Mouse (Mus musculus) embryo, embryonic 11 days (tissue): ENCODE measurements around the gene Ppp1r13l.

Experiments
- DNase-seq: peaks from one replicate; pipeline ENCODE4 v3.0.0-alpha.2; 2015

Gene Ppp1r13l

DNA sequence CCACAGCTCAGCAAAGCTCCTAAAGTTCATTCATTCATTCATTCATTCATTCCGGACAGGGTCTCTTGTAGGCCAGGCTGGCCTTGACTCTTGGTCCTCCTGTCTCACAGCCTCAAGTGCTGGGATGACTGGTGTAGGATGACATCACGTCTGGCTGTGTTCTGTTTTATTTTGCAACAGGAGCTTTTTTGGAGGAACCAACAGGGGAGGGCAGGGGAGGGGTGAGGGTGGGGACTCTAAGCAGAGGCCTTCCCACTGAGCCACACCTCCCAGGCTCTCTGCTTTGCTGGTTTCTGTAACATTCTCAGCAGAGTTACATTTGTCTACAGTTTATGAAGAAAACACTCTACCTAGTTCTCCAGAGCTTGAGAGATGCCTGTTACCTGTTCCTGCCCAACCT lies 21.5 kb upstream of the Ppp1r13l start:
- no peak for DNase-seq

DNA sequence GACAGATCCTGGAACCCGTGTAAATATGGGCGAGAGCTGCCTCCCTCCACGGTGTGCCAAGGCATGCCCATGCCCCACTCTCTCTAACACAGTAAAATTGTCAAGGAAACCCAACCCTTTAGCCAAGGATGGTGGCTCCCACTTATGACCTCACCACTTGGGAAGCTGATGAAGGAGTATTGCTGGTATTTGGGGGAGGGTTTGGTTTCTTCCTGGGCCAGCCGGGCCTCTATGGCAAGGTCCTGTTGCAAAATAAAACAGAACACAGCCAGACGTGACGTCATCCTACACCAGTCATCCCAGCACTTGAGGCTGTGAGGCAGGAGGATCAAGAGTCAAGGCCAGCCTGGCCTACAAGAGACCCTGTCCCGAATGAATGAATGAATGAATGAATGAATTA lies 21.0 kb upstream of the Ppp1r13l start:
- no peak for DNase-seq

DNA sequence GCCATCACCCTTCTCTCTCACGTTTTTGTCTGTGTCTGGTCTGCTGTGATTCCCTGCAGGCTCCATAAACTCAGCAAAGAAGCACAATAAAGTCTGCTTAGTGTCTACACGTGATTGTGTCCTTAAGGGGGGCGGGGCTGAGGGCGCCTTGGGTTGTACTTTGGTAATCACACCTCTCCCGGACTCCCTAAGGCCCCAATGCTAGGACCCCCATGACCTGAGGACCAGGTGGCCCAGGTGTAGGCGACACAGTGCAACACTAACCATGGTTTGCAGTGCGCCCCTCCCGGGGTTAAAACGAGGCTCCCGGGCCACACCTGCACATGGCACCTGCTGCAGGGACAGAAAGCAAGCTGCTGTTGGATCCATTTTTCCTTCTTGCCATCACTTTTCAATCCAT lies 18.3 kb upstream of the Ppp1r13l start:
- DNase-seq: no peak

DNA sequence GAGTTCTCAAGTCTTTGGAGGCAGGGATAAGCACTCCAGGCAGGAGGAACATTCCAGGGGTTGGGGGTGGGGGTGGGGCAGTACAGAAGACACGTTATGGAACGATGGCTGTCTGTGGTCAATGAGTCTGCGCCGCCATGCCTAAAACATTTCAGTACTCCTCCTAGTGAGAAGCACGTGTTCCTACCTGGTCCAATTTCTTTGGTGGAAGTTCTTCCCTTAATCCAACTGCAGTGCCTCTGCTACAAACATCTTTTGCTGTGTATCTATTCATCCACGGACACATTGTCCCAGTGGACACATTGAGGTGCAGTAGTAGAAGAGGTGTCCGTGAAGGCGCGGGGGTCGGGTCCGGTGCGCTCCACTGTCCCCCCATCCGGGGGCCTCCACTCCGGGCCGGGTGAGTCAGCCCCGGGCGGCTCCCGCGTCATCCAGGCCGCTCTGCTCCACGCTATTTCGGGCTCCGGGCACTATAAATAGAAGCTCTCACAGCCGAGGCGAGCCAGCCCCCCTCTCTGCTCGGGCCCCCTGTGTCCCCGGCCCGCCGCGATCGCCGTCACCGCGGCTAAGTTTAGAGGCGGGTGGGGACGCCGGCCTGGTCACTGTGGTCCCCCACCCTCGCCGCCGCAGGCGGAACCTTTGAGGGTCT lies 17.7 kb upstream of the Ppp1r13l start:
- peak; percentile 49 for DNase-seq

DNA sequence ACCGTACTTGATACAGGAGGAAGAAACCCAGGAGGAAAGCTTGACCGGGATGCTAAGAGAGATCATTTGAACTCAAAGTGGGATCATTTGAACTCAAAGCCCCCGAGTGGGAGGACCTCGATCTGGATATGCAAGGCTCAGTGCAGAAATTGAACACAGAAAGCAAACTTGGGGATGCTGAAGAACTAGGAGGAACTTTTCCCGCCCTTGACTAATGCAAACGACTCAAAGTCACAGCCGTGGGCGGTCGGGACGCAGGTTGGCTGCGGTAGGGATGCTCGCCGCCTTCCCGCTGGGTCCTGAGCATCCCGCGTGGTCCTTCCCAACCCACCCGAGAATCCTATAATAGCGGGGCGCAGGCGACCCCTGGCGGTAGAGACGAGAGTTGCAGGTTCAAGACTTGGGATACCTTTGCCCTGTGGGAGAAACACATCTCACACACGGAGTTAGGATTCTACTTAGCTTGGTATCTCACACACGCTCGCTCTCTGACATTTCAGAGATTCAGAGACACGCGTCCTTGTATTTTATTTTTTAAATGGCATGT lies 17.0 kb upstream of the Ppp1r13l start:
- DNase-seq: peak; percentile 89

DNA sequence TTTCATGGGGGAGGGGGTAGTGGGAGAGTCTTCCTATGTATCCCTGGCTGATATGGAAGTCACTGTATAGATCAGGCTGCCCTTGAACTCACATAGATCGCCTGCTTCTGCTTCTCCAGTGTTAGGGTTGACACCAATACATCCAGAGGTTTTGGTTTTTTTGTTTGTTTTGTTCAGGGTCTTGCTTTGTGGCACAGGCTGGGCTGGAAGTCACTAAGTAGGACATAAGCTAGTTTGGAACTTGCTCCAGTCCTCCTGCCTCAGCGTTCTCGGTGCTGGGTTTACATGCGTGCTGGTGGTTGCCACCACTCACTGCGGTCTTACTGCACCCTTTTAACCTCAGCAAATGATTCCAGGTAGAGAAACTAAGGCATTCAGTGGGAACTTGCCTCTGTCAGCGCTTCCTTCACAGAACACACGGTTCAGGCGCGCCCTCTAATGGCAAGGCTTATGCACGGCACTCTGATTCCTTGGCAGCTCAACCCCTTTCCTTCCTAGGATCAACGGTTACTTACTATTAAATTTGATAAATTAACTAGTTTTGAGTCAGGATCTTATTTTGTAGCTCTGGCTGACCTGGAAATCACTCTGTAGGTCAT lies 16.2 kb upstream of the Ppp1r13l start:
- DNase-seq: peak; percentile 88

DNA sequence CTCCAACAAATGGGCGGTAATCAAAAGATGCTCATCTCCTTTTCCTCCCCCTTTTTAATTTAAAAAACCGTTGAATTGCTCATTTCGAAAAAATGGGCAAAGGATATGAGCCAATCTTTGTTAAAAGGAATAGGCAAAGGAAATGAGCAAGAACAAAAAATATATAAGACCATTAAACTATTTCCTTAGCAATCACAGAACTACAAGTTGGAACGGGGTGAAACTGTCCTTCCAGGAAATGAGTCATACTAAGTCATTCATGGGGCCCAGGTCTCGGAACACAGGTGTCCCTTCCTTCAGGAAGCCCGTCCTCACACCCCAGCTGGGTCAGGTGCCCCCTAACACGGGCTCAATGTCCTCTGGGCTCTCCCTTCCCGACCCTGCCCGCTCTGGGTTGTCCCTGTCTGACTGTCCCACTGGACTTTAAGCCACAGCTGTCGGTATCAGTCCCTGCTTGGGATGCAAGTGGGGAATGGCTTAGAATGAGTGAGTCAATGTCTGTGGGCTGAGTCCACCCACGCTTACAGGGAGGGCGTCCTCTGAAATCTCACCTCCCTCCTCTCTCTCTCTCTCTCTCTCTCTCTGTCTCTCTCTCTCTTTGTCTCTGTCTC lies 15.2 kb upstream of the Ppp1r13l start, which contains the start of gene Ercc1:
Gene Ercc1 (plus strand): TSS at position 542 of the 611 bp plus-strand sequence.
- DNase-seq: no peak

DNA sequence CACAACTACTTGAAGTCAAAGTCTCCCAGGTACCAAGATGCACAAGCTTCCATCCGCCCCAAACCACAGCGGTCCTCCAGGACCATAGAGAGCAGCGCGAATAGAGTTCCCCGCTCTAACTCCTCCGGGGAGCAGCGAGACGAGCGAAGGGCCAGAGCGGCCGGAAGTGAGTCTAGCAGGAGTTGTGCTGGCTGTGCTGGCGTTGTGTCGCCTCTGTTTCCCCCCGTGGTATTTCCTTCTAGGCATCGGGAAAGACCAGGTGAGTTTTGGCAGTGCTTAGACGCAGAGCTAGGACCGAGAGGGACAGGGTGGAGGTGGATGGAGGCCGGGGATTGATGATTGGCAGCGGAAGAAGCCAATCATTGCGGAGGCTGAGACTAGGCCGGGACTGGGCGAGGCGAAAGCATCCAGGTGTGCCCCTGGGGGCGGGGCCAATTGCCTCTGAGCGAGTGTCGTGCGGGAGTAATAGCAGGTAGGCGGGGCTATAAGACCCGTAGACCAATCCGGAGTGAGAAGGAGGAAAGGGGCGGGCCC lies 14.5 kb upstream of the Ppp1r13l start:
- DNase-seq: peak; percentile 99

DNA sequence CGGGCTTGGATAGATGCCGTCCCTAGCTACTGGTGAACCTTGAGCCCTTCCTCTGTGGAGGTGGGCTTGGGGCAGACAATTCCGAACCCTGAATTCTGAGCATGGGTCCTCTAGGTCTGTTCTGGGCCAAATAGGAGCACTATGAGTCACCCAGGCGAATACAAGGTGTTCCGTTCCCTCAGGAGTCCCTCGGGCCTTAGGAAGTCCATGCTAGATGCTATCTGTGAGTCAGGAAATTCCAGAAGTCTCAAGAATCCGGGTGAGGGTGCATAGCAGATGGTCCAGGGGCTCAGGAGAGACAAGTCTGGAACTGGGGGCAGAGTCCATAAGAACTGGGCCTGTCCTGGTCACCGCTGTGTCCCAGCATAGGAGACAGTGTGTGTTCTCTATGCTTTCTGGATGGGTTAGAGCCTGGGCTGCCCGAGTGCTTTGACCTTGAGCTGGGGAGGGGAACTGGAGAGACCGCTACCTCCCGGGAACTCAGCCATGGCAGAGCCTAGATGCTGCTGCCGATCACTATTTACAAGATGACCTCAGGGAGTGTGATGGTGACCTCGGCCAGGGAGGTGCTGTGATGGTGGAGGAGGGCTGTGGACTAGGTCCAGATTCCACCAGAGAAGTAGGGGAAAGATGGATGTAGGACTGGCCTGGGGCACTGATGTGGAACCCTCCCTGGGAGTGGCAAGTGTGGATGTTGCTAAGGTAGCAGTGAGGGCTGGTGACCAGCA lies 10.2 kb upstream of the Ppp1r13l start:
- DNase-seq: no peak

DNA sequence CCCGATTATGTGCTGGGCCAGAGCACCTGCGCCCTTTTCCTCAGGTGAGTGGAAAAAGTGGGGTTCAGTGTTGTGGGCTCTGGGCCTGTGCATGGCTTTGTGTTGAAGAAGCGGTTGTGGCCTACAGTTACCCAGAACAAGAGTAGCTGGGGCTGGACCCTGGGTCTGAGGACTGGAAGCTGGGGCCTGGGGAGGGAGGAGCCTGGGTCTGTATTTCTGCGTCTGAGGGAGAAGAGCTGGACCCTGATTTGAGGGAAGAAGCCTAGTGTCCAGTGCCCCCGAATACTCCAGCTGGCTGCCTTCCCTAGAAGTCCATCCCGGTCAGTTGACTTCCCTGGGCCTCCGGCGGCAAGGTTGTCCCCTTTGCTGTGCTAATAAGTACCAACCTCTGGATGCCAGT lies 9.3 kb upstream of the Ppp1r13l start:
- no peak for DNase-seq

DNA sequence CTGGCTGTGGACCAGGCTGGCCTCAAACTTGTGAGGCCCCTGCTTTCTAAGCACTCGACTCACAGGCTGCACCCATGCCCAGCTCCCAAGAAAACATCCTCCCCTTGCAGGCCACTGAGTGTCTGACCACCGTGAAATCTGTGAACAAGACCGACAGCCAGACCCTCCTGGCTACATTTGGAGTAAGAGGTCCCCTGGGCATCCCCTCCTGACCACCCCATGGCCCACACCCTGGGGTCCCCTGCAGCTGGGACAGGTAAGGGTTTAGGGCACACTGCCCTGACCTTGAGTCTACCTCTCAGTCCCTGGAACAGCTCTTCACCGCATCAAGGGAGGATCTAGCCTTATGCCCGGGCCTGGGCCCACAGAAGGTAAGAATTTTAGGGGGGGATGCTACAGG lies 4.6 kb upstream of the Ppp1r13l start:
- no peak for DNase-seq

DNA sequence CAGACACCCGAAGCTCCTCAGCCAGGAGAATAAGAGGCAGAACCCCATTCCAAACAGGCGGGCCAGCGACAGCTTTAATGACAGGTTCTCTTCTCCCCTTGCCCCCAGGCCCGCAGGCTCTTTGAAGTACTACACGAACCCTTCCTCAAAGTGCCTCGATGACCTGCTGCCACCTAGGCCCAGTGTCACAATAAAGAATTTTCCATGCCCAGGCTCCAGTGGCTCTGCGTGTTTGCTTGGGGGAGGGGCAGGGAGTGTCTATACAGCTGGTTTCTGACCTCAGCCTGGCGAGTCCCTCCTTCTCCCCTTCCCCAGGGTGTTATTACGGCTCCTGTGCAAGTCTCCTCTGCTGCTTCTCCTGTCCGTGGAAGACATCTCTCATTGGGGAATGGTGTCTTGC lies 3.2 kb upstream of the Ppp1r13l start:
- DNase-seq: no peak

DNA sequence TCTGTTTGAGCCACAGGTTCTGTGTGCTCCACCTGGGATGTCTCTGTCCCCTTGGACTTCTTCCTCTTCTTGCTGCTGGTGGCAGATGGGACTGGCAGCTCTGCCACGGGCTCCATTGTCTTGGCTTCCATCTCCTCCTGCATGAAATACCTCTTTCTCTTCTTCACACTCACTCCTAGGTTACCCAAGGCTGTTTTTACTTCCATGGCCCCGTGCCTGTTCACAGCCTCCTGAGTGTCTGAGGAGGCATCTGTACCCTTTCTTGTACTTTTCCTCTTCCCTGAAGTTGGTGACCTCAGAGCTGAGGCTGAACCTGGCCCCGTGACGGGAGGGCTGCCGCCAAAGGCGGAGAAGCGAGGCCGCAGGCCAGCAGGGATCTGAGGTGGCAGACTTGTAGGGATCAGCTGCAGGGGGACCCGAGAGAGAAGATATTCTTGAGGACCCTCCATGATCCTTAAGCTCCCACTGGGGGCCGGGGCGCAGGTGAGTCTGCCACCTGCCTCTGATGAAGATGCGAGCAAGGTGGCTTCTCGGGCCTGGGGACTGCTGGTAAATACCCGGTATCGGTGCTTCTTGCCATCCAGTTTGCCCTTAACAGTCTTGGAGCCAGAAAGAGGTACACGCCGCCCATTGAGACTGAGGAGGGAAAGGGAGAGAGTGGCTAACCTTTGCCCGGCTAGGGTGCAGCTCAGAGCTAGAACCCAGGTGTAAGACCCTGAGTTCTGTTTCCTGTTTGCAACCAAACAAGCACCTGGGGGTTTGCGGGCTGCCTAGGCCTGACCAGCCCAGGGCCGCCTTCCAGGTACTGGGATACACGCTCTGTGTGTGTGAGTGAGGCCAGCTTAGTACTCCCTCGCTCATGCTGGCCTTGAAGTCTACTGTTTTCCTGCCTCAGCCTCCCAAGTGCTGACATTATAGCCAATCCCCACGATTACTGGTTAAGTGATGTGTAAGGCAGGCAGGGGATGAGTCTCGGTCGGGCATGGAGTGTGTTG lies 1.9 kb upstream of the Ppp1r13l start:
- no peak for DNase-seq

DNA sequence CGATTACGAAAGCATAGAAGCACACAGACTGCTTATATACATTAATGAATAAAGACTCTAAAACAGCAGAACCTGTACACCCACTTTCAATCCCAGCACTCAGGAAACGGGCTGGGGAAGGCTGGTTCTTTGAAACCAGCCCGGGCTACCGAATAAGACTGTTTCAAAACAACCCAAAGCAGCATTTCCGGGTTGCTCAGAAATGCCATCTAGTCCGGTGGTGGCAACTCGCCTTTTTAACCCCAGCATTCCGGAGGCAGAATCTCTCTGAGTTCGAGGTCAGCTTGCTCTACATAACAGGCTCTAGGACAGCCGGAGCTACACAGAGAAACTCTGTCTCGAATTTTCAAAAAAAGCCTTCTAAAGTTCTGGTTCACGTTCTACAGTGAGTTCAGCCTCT lies 915 bp upstream of the Ppp1r13l start:
- no peak for DNase-seq

DNA sequence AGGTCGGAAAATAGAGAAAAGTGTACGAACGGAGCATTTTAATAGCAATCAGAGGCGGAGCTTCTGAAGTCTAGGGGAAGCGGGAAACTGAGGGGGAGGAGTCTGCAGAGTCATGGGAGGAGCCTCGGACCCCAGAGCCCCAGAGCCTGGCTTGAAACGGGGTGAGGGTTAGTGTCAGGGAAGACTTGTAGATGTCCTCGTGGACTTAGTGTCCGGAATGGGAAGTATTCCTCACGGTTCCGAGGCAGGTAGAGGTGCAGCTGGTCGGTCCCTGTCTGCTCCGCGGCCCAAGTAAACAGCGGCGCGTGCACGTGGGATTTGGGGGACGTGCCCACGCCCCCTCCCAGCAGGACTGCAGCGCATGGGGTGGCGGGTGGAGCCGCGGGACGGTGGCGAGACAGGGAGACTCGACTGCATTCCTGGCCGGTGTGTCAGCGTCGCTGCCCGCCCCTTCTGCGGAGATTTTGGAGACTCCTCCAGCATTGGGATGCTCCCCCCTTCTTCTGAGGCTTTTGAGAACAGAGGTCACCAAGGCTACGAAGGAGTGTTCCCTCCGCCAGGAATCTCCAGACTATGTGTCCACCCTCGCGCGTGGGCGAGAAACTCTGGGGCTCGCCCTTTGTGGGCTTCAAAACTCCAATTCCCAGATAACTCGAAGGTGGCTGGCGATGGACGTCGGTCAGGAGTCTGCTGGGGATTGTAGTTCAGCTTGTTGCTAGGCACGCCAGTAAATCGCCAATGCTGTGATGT lies 518 bp downstream of the Ppp1r13l start:
- peak; percentile 89 for DNase-seq

DNA sequence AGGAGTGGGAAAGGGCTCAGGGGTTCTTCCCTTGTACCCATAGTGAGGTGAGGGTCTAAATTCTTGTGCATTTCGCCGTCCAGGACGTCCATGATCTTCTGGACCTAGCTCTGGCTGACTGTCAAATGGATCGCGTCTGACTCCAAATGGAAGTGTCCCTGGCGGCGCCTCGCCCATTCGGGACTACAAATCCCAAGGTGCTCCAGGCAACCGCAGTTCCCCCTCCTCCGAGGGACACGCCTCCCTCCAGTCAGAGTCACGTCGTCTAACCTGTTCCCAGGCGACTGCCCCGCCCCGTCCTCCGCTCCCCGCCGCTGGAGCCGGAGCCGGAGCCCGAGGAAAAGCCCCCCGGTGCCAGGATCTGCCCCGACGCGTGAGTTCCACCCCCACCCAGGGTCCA lies 1.4 kb downstream of the Ppp1r13l start:
- peak; percentile 93 for DNase-seq

DNA sequence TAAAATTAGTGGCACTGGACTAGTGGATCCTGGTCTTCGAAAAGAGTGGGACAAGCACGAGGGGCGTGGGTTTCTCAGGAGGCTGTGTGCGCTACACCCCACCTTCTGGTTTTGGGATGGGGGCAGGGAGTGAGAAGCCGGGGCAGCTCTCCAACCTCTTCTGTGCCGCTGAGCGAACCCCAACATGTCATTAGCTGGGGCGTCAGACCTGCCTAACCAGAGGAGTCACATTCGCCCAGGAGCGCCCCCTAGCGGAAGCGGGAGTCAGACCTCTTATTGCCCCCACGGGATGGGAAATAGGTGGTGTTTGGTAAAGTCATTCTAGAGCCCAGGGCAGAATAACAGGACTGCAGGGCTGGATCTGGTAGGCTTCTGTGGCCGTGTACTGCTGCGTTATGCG lies 2.2 kb downstream of the Ppp1r13l start:
- DNase-seq: peak; percentile 78

DNA sequence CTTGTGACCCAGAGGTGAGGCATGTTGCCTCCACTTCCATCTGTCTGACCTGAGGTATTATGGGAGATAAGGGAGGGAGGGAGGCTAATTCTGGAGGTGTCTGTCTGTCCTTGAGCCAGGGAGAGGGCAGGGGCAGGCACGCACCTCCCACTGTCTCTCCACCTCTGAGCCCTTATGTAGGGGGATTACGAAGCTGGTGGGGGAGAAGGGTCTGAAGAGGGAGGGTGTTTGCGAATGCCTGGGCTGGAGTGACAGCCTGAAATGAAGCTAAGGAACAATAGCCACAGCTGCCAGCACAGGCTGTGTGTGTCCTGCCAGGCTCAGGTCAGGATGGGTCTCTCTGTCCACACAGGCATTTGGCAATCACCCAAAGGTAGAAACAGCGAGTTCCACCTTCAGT lies 2.7 kb downstream of the Ppp1r13l start:
- no peak for DNase-seq

DNA sequence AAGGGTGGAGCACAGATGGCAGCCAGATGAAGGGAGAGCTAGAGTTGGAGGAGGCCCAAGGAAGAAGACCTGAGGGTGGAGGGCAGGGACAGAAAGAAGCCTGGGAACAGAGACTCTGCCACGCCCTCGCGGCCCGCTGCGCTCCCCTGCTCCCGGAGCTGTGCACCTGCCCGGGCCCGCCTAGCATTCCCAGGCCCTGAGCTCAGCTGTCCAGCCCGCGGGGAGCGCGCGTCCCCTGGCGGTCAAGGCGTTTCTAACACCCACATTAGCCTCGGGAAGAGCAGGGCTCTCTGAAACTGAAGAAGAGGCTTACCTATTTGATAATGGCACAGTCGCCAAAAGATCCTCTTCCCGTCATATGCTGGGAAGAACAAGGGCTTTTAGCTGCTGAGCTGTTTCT lies 4.3 kb downstream of the Ppp1r13l start:
- peak; percentile 78 for DNase-seq

DNA sequence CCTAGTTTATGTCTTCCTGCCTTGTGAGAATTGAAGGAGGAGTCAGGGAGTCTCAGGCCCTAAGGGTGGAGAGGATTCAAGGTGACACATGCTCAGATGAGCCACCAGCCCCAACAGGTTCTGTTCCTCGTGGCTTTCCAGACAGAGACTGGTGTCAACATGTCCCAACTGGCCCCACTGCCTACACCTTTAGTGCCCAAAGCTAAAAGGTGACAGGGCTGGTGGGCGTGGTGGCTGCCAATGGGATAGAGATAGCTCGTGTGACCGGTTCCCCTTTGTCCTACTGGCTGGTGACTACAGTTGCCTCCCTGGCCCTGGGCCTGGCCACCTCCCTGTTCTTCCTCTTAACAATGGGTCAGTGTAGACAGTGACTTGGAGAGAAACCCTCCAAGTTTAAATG lies 5.8 kb downstream of the Ppp1r13l start:
- no peak for DNase-seq

DNA sequence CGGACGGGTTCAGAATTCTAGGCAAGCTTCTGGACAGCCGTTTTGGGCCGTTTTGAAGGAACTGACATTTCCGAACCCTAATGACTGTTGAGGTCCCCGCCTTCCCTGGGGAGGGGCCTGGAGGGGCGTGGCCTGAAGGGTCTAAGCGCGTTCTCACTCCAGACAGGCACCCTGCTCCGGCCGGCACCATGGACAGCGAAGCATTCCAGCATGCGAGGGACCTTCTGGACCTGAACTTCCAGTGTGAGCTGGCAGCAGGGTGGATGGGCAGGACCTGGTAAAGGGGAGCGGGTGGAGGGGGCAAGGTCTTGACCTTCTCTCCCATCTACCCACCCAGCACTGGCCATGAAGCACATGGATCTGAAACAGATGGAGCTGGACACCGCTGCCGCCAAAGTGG lies 8.8 kb downstream of the Ppp1r13l start:
- DNase-seq: peak; percentile 58
